Mouse (Mus musculus) retina, postnatal 7 days (tissue): Measurements from ENCODE around the gene Fam133b.
"Not testable (repeated sequence)": the region's sequence is repeated elsewhere in the genome, so short reads cannot be mapped to it uniquely, and the experiment has no call there.

Source experiments
- DNase-seq: peaks from one replicate; pipeline ENCODE4 v3.0.0-alpha.2; 2012; ENCODE audit warnings: low read depth, low spot score

Gene Fam133b

GRCm38 (mm10) chr5:3600298-3600697, 56.7 kb downstream of the Fam133b start:
- no peak for DNase-seq

- no peak for DNase-seq
These were observed 57.2 kb downstream of the Fam133b start for GRCm38 (mm10) chr5:3600790-3601189.

GRCm38 (mm10) chr5:3607114-3607513, 63.5 kb downstream of the Fam133b start:
- DNase-seq: no peak

GRCm38 (mm10) chr5:3609241-3609640, 65.6 kb downstream of the Fam133b start:
- no peak for DNase-seq

- not testable (repeated sequence) for DNase-seq
These were observed 68.2 kb downstream of the Fam133b start for GRCm38 (mm10) chr5:3611835-3612234.
